ENCODE assay signal across 8 mouse cellular contexts in the genomic region with DNA sequence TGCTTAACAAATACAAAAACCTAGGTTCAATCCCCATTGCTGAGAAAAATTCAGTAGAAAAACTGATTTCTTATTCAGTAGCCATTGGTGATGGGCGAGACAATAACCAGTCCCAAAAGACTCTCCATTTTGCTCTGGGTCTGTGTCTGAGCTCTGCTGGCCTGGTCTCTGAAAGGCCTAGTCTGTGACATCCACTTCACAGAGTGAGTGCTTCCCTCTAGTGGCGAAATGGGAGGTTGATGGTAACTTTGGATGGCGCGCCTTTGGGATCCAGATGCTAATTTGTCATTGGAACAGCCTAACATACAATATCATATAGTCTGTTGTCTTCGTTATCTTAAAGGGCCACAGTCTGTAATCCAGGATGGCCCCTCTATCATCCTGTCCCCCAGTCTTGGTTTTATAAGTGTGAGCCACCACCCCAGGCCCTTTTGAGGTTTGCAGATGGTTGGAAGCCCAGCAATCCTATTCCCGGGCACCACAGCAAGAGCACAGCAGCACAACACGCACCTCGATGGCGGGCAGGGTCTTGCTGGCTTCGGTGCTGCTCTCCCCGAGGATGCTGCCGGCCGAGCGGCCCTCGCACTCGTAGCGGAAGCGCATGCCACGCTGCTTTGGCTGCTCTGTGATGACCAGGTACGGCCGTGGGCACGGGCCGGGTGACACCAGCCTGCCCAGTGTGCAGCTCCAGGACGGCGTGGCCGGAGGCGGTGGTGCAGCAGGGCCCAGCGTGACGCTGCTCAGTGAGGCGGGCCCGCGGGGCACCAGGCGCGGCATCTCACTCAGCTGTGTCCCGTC. TPM values are rescaled to one million over a fixed set of nuclear protein-coding genes. Genes with fewer than 3 reads are reported as not detected.
DNase-seq lines count a peak whose midpoint lies in the region; ATAC-seq and TF ChIP-seq lines count a peak whose summit lies in the region.

No protein-coding gene starts in this region.

- no peak overlapping the region for H3K27ac ChIP-seq in forebrain, embryonic 11.5 days (ENCODE audit: low read depth, low read length)
- peak overlapping the region; percentile 60; the same call in 1 of the 2 replicates for H3K27ac ChIP-seq in neural tube, embryonic 14.5 days (ENCODE audit: low read depth, low read length)
- H3K27ac ChIP-seq in thymus, adult 2 months (ENCODE audit: control insufficient read depth, insufficient read depth, low read length) = no peak overlapping the region

- peaks cover 8% of the 10 kb centered on the region for H3K4me1 ChIP-seq in G1E (ENCODE audit: insufficient read depth, low read depth, low read length)
- peaks cover 5% of the 10 kb centered on the region; the same call in 1 of the 2 replicates for H3K4me1 ChIP-seq in forebrain, embryonic 11.5 days (replicated peaks; ENCODE audit: control insufficient read depth, insufficient read depth, low read length)
- H3K4me1 ChIP-seq in neural tube, embryonic 14.5 days (ENCODE audit: control insufficient read depth, insufficient read depth, low read length) = no peaks in the 10 kb centered on the region; the same call in 1 of the 2 replicates
- H3K4me1 ChIP-seq in thymus, adult 2 months (replicated peaks; ENCODE audit: control insufficient read depth, insufficient read depth, low read length) = no peaks in the 10 kb centered on the region

- H3K27me3 ChIP-seq in G1E (ENCODE audit: insufficient read depth, low read length) = peaks cover 24% of the 10 kb centered on the region
- no peaks in the 10 kb centered on the region for H3K27me3 ChIP-seq in forebrain, embryonic 11.5 days (ENCODE audit: control insufficient read depth, insufficient read depth, low read length)
- no peaks in the 10 kb centered on the region for H3K27me3 ChIP-seq in neural tube, embryonic 14.5 days (ENCODE audit: control insufficient read depth, insufficient read depth, low read length)
- H3K27me3 ChIP-seq in thymus, adult 2 months (ENCODE audit: control insufficient read depth, insufficient read depth, low read length) = no peaks in the 10 kb centered on the region

- peak; percentile 81 for DNase-seq in G1E (ENCODE audit: low spot score)
- peak; percentile 82 for DNase-seq in c-Kit-positive CD71-positive TER-119-positive erythroid progenitor cells, embryonic 14.5 days (ENCODE audit: low spot score)
- DNase-seq in forebrain, embryonic 11.5 days (ENCODE audit: low spot score) = peak; percentile 83
- DNase-seq in heart, postnatal 36 days = peak; percentile 70 to 74
- DNase-seq in layer of hippocampus, adult 11-12 months (ENCODE audit: low spot score) = peak; percentile 88
- DNase-seq in lung, adult 18-20 months = peak; percentile 67 to 72
- DNase-seq in thymus, adult 2 months = peak; percentile 67

- no peaks in the 10 kb centered on the region for H3K36me3 ChIP-seq in G1E (replicated peaks)
- no peaks in the 10 kb centered on the region for H3K36me3 ChIP-seq in forebrain, embryonic 11.5 days (ENCODE audit: control insufficient read depth, insufficient read depth, low read length)
- no peaks in the 10 kb centered on the region for H3K36me3 ChIP-seq in neural tube, embryonic 14.5 days (ENCODE audit: control insufficient read depth, insufficient read depth, low read length)
- no peaks in the 10 kb centered on the region for H3K36me3 ChIP-seq in thymus, adult 2 months (ENCODE audit: control insufficient read depth, insufficient read depth, low read length)

- H3K4me2 ChIP-seq in forebrain, embryonic 11.5 days (ENCODE audit: low read depth, low read length, severe bottlenecking) = peak overlapping the region; percentile 54
- H3K4me2 ChIP-seq in neural tube, embryonic 14.5 days (ENCODE audit: low read depth, low read length) = peak overlapping the region; percentile 49

- H3K4me3 ChIP-seq in G1E (ENCODE audit: low read depth, low read length) = peak overlapping the region; percentile 29; the same call in 1 of the 2 replicates
- peak overlapping the region; percentile 26 for H3K4me3 ChIP-seq in forebrain, embryonic 11.5 days (ENCODE audit: low read depth, low read length)
- H3K4me3 ChIP-seq in neural tube, embryonic 14.5 days (ENCODE audit: low read depth, low read length) = peak overlapping the region; percentile 26; the same call in 1 of the 2 replicates
- H3K4me3 ChIP-seq in thymus, adult 2 months (ENCODE audit: control insufficient read depth, insufficient read depth, low read length) = no peak overlapping the region

- no peak for TF ChIP-seq POLR2A in thymus, adult 2 months (IDR thresholded peaks at IDR 0.05; ENCODE audit: control insufficient read depth, extremely low read depth, insufficient read depth, low read length, poor library complexity)

- H3K9ac ChIP-seq in forebrain, embryonic 11.5 days (ENCODE audit: low read length) = peak overlapping the region; percentile 52
- peak overlapping the region; percentile 50 for H3K9ac ChIP-seq in neural tube, embryonic 14.5 days (replicated peaks; ENCODE audit: low read depth, low read length)

- intact Hi-C loops in heart, postnatal 36 days (cut with DNase I) = loop anchor here (2.0 to 5.0 kb wide), 3 partner anchors 28 to 212 kb away; no protein-coding TSS in a partner anchor

- TF ChIP-seq CTCF in G1E (IDR thresholded peaks at IDR 0.05; ENCODE audit: low read depth, low read length) = peak; percentile 73
- TF ChIP-seq CTCF in thymus, adult 2 months (IDR thresholded peaks at IDR 0.05; ENCODE audit: borderline replicate concordance, control insufficient read depth, extremely low read depth, insufficient read depth, low read length, poor library complexity) = no peak

- H3K9me3 ChIP-seq in G1E (replicated peaks) = no peaks in the 10 kb centered on the region
- no peaks in the 10 kb centered on the region for H3K9me3 ChIP-seq in forebrain, embryonic 11.5 days (ENCODE audit: control insufficient read depth, low read length)
- no peaks in the 10 kb centered on the region for H3K9me3 ChIP-seq in neural tube, embryonic 14.5 days (ENCODE audit: control insufficient read depth, low read length)

- 7% methylated on average over 35 of the region's 35 CpGs for WGBS in forebrain, embryonic 11.5 days
- WGBS in neural tube, embryonic 14.5 days = 10% methylated on average over 35 of the region's 35 CpGs
- WGBS in thymus, adult 2 months = 59% methylated on average over 35 of the region's 35 CpGs

- ATAC-seq in G1E (ENCODE audit: extremely low read depth, insufficient number of reproducible peaks, low FRiP score, poor library complexity, severe bottlenecking) = peak; percentile 40; the same call in 1 of the 2 replicates
- ATAC-seq in forebrain, embryonic 11.5 days (replicated peaks; ENCODE audit: low FRiP score) = peak; percentile 85
- peak; percentile 88 for ATAC-seq in neural tube, embryonic 14.5 days (ENCODE audit: low read depth)

RNA-seq across cellular contexts. Expression of a gene that starts 10.0 kb away (rescaled TPM):
- total RNA-seq in G1E (2014; fragmentation: Nextera tagmentation) (1.5 and 1.9 TPM in 2 replicates), G1E (2017) (1.5 and 2.0 TPM in 2 replicates)
- 1.1 and 1.2 TPM in 2 replicates for polyA plus RNA-seq in G1E (2012)
- polyA plus RNA-seq in forebrain, embryonic 11.5 days (2014; fragmentation: Nextera tagmentation; extraction: Ambion mirVana) = 2.9 and 3.7 TPM in 2 replicates
- total RNA-seq in heart, postnatal 36 days (2021) = 1 to 10 TPM; 5.7 to 8.9 TPM
- polyA plus RNA-seq in neural tube, embryonic 14.5 days (2014; fragmentation: Nextera tagmentation; extraction: Ambion mirVana) = 6.6 and 7.3 TPM in 2 replicates
- 66.9 and 75.6 TPM in 2 replicates for polyA plus RNA-seq in thymus, adult 2 months (2012; rRNA removed)

RNA-seq across cellular contexts. Expression of a gene that starts 14.9 kb away (rescaled TPM):
- total RNA-seq in G1E (2014; fragmentation: Nextera tagmentation) (25.8 and 41.4 TPM in 2 replicates), G1E (2017) (34.2 and 35.1 TPM in 2 replicates)
- 153 and 172 TPM in 2 replicates for polyA plus RNA-seq in G1E (2012)
- 59.7 and 64.1 TPM in 2 replicates for polyA plus RNA-seq in forebrain, embryonic 11.5 days (2014; fragmentation: Nextera tagmentation; extraction: Ambion mirVana)
- 10 to 100 TPM; 16.0 to 16.8 TPM for total RNA-seq in heart, postnatal 36 days (2021)
- 49.7 and 51.3 TPM in 2 replicates for polyA plus RNA-seq in neural tube, embryonic 14.5 days (2014; fragmentation: Nextera tagmentation; extraction: Ambion mirVana)
- polyA plus RNA-seq in thymus, adult 2 months (2012; rRNA removed) = 240 and 315 TPM in 2 replicates

RNA-seq across cellular contexts. Expression of a gene that starts 41.8 kb away (rescaled TPM):
- total RNA-seq in G1E (2014; fragmentation: Nextera tagmentation) = 50.8 and 51.2 TPM in 2 replicates
- total RNA-seq in G1E (2017) = 25.8 and 31.3 TPM in 2 replicates
- 52.7 and 55.4 TPM in 2 replicates for polyA plus RNA-seq in G1E (2012)
- polyA plus RNA-seq in forebrain, embryonic 11.5 days (2014; fragmentation: Nextera tagmentation; extraction: Ambion mirVana) = 151 and 156 TPM in 2 replicates
- total RNA-seq in heart, postnatal 36 days (2021) = 10 to 100 TPM; 44.1 to 47.8 TPM
- polyA plus RNA-seq in neural tube, embryonic 14.5 days (2014; fragmentation: Nextera tagmentation; extraction: Ambion mirVana) = 150 and 153 TPM in 2 replicates
- 121 and 130 TPM in 2 replicates for polyA plus RNA-seq in thymus, adult 2 months (2012; rRNA removed)

RNA-seq across cellular contexts. Expression of a gene that starts 42.1 kb away (rescaled TPM):
- total RNA-seq in G1E (2014; fragmentation: Nextera tagmentation) (0.53 and 0.97 TPM in 2 replicates), G1E (2017) (0.81 and 0.82 TPM in 2 replicates)
- polyA plus RNA-seq in G1E (2012) = 3.4 TPM in 2 replicates
- polyA plus RNA-seq in forebrain, embryonic 11.5 days (2014; fragmentation: Nextera tagmentation; extraction: Ambion mirVana) = 0.40 and 0.47 TPM in 2 replicates
- under 1 TPM in 1 of 2 experiments, not detected in 1; 0.50 TPM for total RNA-seq in heart, postnatal 36 days (2021)
- polyA plus RNA-seq in neural tube, embryonic 14.5 days (2014; fragmentation: Nextera tagmentation; extraction: Ambion mirVana) = 0.13 and 0.27 TPM in 2 replicates
- 4.5 and 4.7 TPM in 2 replicates for polyA plus RNA-seq in thymus, adult 2 months (2012; rRNA removed)

RNA-seq across cellular contexts. Expression of a gene that starts 45.6 kb away (rescaled TPM):
- total RNA-seq in G1E (2014; fragmentation: Nextera tagmentation) (70.0 and 75.5 TPM in 2 replicates), G1E (2017) (26.0 and 28.6 TPM in 2 replicates)
- 74.8 and 93.4 TPM in 2 replicates for polyA plus RNA-seq in G1E (2012)
- 89.1 and 92.0 TPM in 2 replicates for polyA plus RNA-seq in forebrain, embryonic 11.5 days (2014; fragmentation: Nextera tagmentation; extraction: Ambion mirVana)
- 10 to 100 TPM; 76.4 to 84.1 TPM for total RNA-seq in heart, postnatal 36 days (2021)
- polyA plus RNA-seq in neural tube, embryonic 14.5 days (2014; fragmentation: Nextera tagmentation; extraction: Ambion mirVana) = 142 and 147 TPM in 2 replicates
- 136 and 142 TPM in 2 replicates for polyA plus RNA-seq in thymus, adult 2 months (2012; rRNA removed)
